Mouse (Mus musculus) brain, embryonic 14.5 days (tissue): ENCODE measurements around the gene Slc23a4. TPM values are rescaled to one million over a fixed set of nuclear protein-coding genes. Genes with fewer than 3 reads are reported as not detected.

ENCODE experiments used
- DNase-seq: peaks from one replicate; pipeline ENCODE4 v3.0.0-alpha.2; 2011; ENCODE audit warnings: low read depth
- CTCF ChIP-seq: fragments of 200-500 bp; IDR thresholded peaks from 2 replicates; pipeline ENCODE4 v1.5.1; 2012; ENCODE audit warnings: inconsistent platforms, mild to moderate bottlenecking, moderate library complexity, borderline replicate concordance; ENCODE audit not compliant: insufficient read depth, insufficient read length; ENCODE audit errors: extremely low read depth
- POLR2A ChIP-seq: fragments of 200-500 bp; IDR thresholded peaks from 2 replicates; pipeline ENCODE4 v1.6.1; 2012; ENCODE audit warnings: mild to moderate bottlenecking, inconsistent platforms, borderline replicate concordance; ENCODE audit not compliant: poor library complexity, insufficient read depth, insufficient read length, severe bottlenecking; ENCODE audit errors: extremely low read depth
- polyA plus RNA-seq: library from polyadenylated mRNA; depleted of rRNA; stranded (reverse); fragments of >200 nt; gene quantifications from 2 replicates; pipeline ENCODE4 v1.2.3, GENCODE M21; 2012

The Slc23a4 gene
- polyA plus RNA-seq, 1 experiment = 2.0 TPM

GRCm38 (mm10) chr6:34907696-34908260 lies 80.4 kb downstream of the Slc23a4 start:
- TF ChIP-seq CTCF (no peak), POLR2A (no peak)
- DNase-seq = no peak

GRCm38 (mm10) chr6:34907121-34907614 lies 81.0 kb downstream of the Slc23a4 start:
- TF ChIP-seq POLR2A (no peak), CTCF (no peak)
- DNase-seq = no peak

GRCm38 (mm10) chr6:34906661-34907060 lies 81.5 kb downstream of the Slc23a4 start:
- TF ChIP-seq POLR2A (no peak), CTCF (no peak)
- no peak for DNase-seq

- no peak for DNase-seq
- TF ChIP-seq POLR2A = no peak
- TF ChIP-seq CTCF = no peak
Observed at GRCm38 (mm10) chr6:34906125-34906524, 82.1 kb downstream of the Slc23a4 start.

- TF ChIP-seq POLR2A (no peak), CTCF (no peak)
Observed at GRCm38 (mm10) chr6:34904361-34904760, 83.8 kb downstream of the Slc23a4 start.

GRCm38 (mm10) chr6:34903851-34904250 lies 84.4 kb downstream of the Slc23a4 start:
- DNase-seq = no peak
- no peak for TF ChIP-seq CTCF
- TF ChIP-seq POLR2A = no peak

More at GRCm38 (mm10) chr6:34904361-34904760, 83.8 kb downstream of the Slc23a4 start:
- no peak for DNase-seq

GRCm38 (mm10) chr6:34903441-34903840 lies 84.8 kb downstream of the Slc23a4 start:
- no peak for DNase-seq
- TF ChIP-seq CTCF (no peak), POLR2A (no peak)

GRCm38 (mm10) chr6:34902578-34902977 lies 85.6 kb downstream of the Slc23a4 start:
- no peak for DNase-seq
- TF ChIP-seq POLR2A (no peak), CTCF (no peak)

GRCm38 (mm10) chr6:34901911-34902444 lies 86.2 kb downstream of the Slc23a4 start:
- TF ChIP-seq CTCF (no peak), POLR2A (no peak)
- DNase-seq = no peak

GRCm38 (mm10) chr6:34900990-34901389 lies 87.2 kb downstream of the Slc23a4 start:
- TF ChIP-seq POLR2A (no peak), CTCF (no peak)
- DNase-seq = no peak

GRCm38 (mm10) chr6:34899127-34899526 lies 89.1 kb downstream of the Slc23a4 start:
- DNase-seq = no peak
- TF ChIP-seq POLR2A (no peak), CTCF (no peak)
